Mouse (Mus musculus) neural tube, embryonic 14.5 days (tissue): ENCODE measurements around the gene Plod2. TPM values are rescaled to one million over a fixed set of nuclear protein-coding genes. Genes with fewer than 3 reads are reported as not detected.

ENCODE experiments used
- ATAC-seq: fragments of 200-750 bp; cut with Nextera tagmentation; 2 replicates; pipeline ENCODE4 v1.8.0; 2017; ENCODE audit warnings: low read depth, mild to moderate bottlenecking, moderate TSS enrichment, moderate library complexity
- H3K27ac ChIP-seq: fragments of 300-500 bp; sonication (generic); 2 replicates; pipeline ENCODE4 v1.5.1; 2014; ENCODE audit warnings: low read depth, mild to moderate bottlenecking, control low read depth, low read length, moderate library complexity, mixed read lengths
- H3K27me3 ChIP-seq: fragments of 300-500 bp; sonication (generic); 2 replicates; pipeline ENCODE4 v1.6.1; 2014; ENCODE audit warnings: low read length; ENCODE audit not compliant: control insufficient read depth, insufficient read depth
- H3K36me3 ChIP-seq: fragments of 300-500 bp; sonication (generic); 2 replicates; pipeline ENCODE4 v1.6.1; 2014; ENCODE audit warnings: low read length, mixed read lengths; ENCODE audit not compliant: control insufficient read depth, insufficient read depth
- H3K4me1 ChIP-seq: fragments of 300-500 bp; sonication (generic); 2 replicates; pipeline ENCODE4 v1.6.1; 2014; ENCODE audit warnings: low read length; ENCODE audit not compliant: control insufficient read depth, insufficient read depth
- H3K4me2 ChIP-seq: fragments of 300-500 bp; sonication (generic); 2 replicates; pipeline ENCODE4 v1.6.1; 2014; ENCODE audit warnings: mild to moderate bottlenecking, low read depth, low read length, control low read depth
- H3K4me3 ChIP-seq: fragments of 300-500 bp; sonication (generic); 2 replicates; pipeline ENCODE4 v1.5.1; 2014; ENCODE audit warnings: low read depth, low read length, control low read depth, mixed read lengths
- H3K9ac ChIP-seq: fragments of 300-500 bp; sonication (generic); replicated peaks from 2 replicates; pipeline ENCODE4 v1.6.1; 2014; ENCODE audit warnings: low read depth, mild to moderate bottlenecking, control low read depth, low read length, mixed read lengths
- H3K9me3 ChIP-seq: fragments of 300-500 bp; sonication (generic); 2 replicates; pipeline ENCODE4 v1.6.1; 2016; ENCODE audit warnings: low read length; ENCODE audit not compliant: control insufficient read depth
- WGBS: fragments of 180-500 bp; shearing (Covaris S2); extraction: QIAGEN DNeasy Blood & Tissue Kit; methylation state at CpG from one replicate; pipeline ENCODE4 v1.1.7; 2014; 5-methylcytosine and 5-hydroxymethylcytosine counted together
- polyA plus RNA-seq: library from polyadenylated mRNA; unstranded; fragments of >200 nt; fragmentation: Nextera tagmentation; extraction: Ambion mirVana; gene quantifications from 2 replicates; pipeline ENCODE4 v1.2.1, GENCODE M21; 2014

The Plod2 gene
- polyA plus RNA-seq, 1 experiment from 2014 or later: 13.0 TPM

- H3K9me3 ChIP-seq: no peaks in the 10 kb centered on the region
- no peak overlapping the region for H3K27ac ChIP-seq
- WGBS: 84% methylated on average over 11 of the region's 11 CpGs
- no peaks in the 10 kb centered on the region for H3K27me3 ChIP-seq
- H3K4me1 ChIP-seq: peaks cover 4% of the 10 kb centered on the region; the same call in 1 of the 2 replicates
- H3K9ac ChIP-seq: no peak overlapping the region
- no peak overlapping the region for H3K4me3 ChIP-seq
- H3K4me2 ChIP-seq: no peak overlapping the region
- ATAC-seq: no peak
- H3K36me3 ChIP-seq: no peaks in the 10 kb centered on the region
Measured at GRCm38 (mm10) chr9:92549811-92550490, 7.9 kb downstream of the Plod2 start.

- no peak for ATAC-seq
- WGBS: 72% methylated on average over 2 of the region's 2 CpGs
Measured at GRCm38 (mm10) chr9:92550981-92551380, 9.0 kb downstream of the Plod2 start.

GRCm38 (mm10) chr9:92551666-92552065 is 9.6 kb downstream of the Plod2 start:
- no peak for ATAC-seq
- WGBS: 80% methylated on average over 4 of the region's 4 CpGs
- Histone ChIP-seq H3K4me2 (no peak overlapping the region), H3K36me3 (no peaks in the 10 kb centered on the region), H3K4me1 (no peaks in the 10 kb centered on the region), H3K9me3 (no peaks in the 10 kb centered on the region), H3K27ac (no peak overlapping the region), H3K27me3 (no peaks in the 10 kb centered on the region), H3K9ac (no peak overlapping the region), H3K4me3 (no peak overlapping the region)

More at GRCm38 (mm10) chr9:92550981-92551380, 9.0 kb downstream of the Plod2 start:
- H3K9me3 ChIP-seq: no peaks in the 10 kb centered on the region
- H3K36me3 ChIP-seq: no peaks in the 10 kb centered on the region
- H3K27ac ChIP-seq: no peak overlapping the region
- H3K27me3 ChIP-seq: no peaks in the 10 kb centered on the region
- no peak overlapping the region for H3K4me3 ChIP-seq
- H3K4me2 ChIP-seq: no peak overlapping the region
- peaks cover 1% of the 10 kb centered on the region; the same call in 1 of the 2 replicates for H3K4me1 ChIP-seq
- H3K9ac ChIP-seq: no peak overlapping the region

- H3K27ac ChIP-seq: no peak overlapping the region
- 88% methylated on average over 3 of the region's 3 CpGs for WGBS
- H3K4me1 ChIP-seq: no peaks in the 10 kb centered on the region
- H3K27me3 ChIP-seq: no peaks in the 10 kb centered on the region
- H3K9me3 ChIP-seq: no peaks in the 10 kb centered on the region
- ATAC-seq: no peak
- no peak overlapping the region for H3K9ac ChIP-seq
- H3K4me3 ChIP-seq: no peak overlapping the region
- no peaks in the 10 kb centered on the region for H3K36me3 ChIP-seq
- no peak overlapping the region for H3K4me2 ChIP-seq
Measured at GRCm38 (mm10) chr9:92552691-92553090, 10.7 kb downstream of the Plod2 start.

- Histone ChIP-seq H3K9ac (no peak overlapping the region), H3K36me3 (no peaks in the 10 kb centered on the region), H3K4me1 (0 out of 2 replicates have a peak, but pooled peaks cover 3% of the 10 kb centered on the region), H3K4me3 (no peak overlapping the region), H3K4me2 (no peak overlapping the region), H3K9me3 (no peaks in the 10 kb centered on the region), H3K27me3 (no peaks in the 10 kb centered on the region), H3K27ac (no peak overlapping the region)
- 85% methylated on average over 6 of the region's 6 CpGs for WGBS
- no peak for ATAC-seq
Measured at GRCm38 (mm10) chr9:92555006-92555958, 13.3 kb downstream of the Plod2 start.

- Histone ChIP-seq H3K9ac (no peak overlapping the region), H3K27me3 (no peaks in the 10 kb centered on the region), H3K9me3 (no peaks in the 10 kb centered on the region), H3K4me2 (no peak overlapping the region), H3K36me3 (no peaks in the 10 kb centered on the region), H3K4me1 (peaks cover 11% of the 10 kb centered on the region; the same call in 1 of the 2 replicates), H3K4me3 (no peak overlapping the region), H3K27ac (no peak overlapping the region)
- ATAC-seq: no peak
- 87% methylated on average over 8 of the region's 8 CpGs for WGBS
Measured at GRCm38 (mm10) chr9:92559750-92560149, 17.7 kb downstream of the Plod2 start.

- H3K27ac ChIP-seq: no peak overlapping the region
- H3K36me3 ChIP-seq: no peaks in the 10 kb centered on the region
- H3K4me3 ChIP-seq: no peak overlapping the region
- no peak overlapping the region for H3K9ac ChIP-seq
- 56% methylated on average over 6 of the region's 6 CpGs for WGBS
- H3K4me2 ChIP-seq: no peak overlapping the region
- peaks cover 11% of the 10 kb centered on the region; the same call in 1 of the 2 replicates for H3K4me1 ChIP-seq
- no peaks in the 10 kb centered on the region for H3K27me3 ChIP-seq
- ATAC-seq: peak; percentile 80; the same call in 1 of the 2 replicates
- no peaks in the 10 kb centered on the region for H3K9me3 ChIP-seq
Measured at GRCm38 (mm10) chr9:92560840-92561547, 19.0 kb downstream of the Plod2 start.

GRCm38 (mm10) chr9:92562416-92562815 is 20.4 kb downstream of the Plod2 start:
- peaks cover 11% of the 10 kb centered on the region; the same call in 1 of the 2 replicates for H3K4me1 ChIP-seq
- 90% methylated on average over 5 of the region's 5 CpGs for WGBS
- H3K9me3 ChIP-seq: no peaks in the 10 kb centered on the region
- no peaks in the 10 kb centered on the region for H3K36me3 ChIP-seq
- H3K27ac ChIP-seq: no peak overlapping the region
- no peak overlapping the region for H3K4me3 ChIP-seq
- H3K9ac ChIP-seq: no peak overlapping the region
- ATAC-seq: no peak
- H3K27me3 ChIP-seq: no peaks in the 10 kb centered on the region
- H3K4me2 ChIP-seq: no peak overlapping the region
